8 mouse cellular contexts compared by ENCODE assay signal in the genomic region with DNA sequence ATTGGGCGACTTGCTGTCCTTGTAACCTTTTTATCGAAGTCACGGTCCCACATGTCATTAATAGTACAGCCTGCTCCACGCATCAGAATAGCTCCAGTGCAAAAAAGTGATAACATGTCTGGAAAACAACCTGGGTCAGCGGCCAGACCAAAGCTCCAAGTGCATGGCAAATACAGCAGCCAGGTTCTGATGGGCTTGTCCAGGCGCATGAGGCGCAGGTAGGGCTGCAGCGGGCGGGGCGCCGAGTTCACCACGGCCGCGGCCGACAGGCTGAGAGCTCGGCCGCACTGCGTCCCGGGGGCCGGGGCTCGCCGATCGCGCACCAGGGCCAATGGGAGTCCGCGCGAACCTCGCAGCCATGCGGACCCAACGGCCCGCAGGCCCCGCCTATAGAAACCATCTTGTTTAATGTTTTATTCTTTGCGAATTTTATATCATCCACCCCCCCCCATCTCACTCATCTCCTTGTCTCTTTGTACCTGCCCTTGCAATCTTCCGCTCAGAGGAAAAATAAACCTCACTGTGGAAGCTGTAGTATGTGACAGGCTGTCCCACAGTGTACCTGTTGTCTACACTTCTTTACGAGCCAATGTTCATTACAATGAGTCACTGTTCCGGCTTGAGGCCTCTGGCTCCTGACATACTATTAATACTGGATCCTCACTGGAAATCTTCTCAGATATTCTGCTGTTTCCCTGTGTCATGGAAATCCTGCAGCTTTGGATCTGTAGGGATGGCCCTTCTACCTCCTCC. TPM values are rescaled to one million over a fixed set of nuclear protein-coding genes. Genes with fewer than 3 reads are reported as not detected.
A peak's percentile ranks its signal among the peaks of the same experiment; 100 is the strongest.
DNase-seq lines count a peak whose midpoint lies in the region; ATAC-seq lines count a peak whose summit lies in the region.

No protein-coding gene starts in this region.

- H3K4me2 ChIP-seq in heart, embryonic 11.5 days, result peak overlapping the region; percentile 54
- peak overlapping the region; percentile 43 for H3K4me2 ChIP-seq in hindbrain, embryonic 14.5 days (replicated peaks)
- peak overlapping the region; percentile 34 for H3K4me2 ChIP-seq in midbrain, embryonic 12.5 days (replicated peaks)

- no peaks in the 10 kb centered on the region for H3K9me3 ChIP-seq in heart, embryonic 11.5 days (replicated peaks; ENCODE audit: control insufficient read depth, low read length)
- H3K9me3 ChIP-seq in hindbrain, embryonic 14.5 days (ENCODE audit: control insufficient read depth, low read length), result 0 out of 2 replicates have a peak, but pooled peaks cover 6% of the 10 kb centered on the region
- H3K9me3 ChIP-seq in midbrain, embryonic 12.5 days, result no peaks in the 10 kb centered on the region

- no peaks in the 10 kb centered on the region for H3K4me1 ChIP-seq in heart, embryonic 11.5 days (ENCODE audit: control insufficient read depth, insufficient read depth, low read length)
- no peaks in the 10 kb centered on the region for H3K4me1 ChIP-seq in hindbrain, embryonic 14.5 days (replicated peaks; ENCODE audit: control insufficient read depth, insufficient read depth, low read length)
- H3K4me1 ChIP-seq in midbrain, embryonic 12.5 days, result peaks cover 3% of the 10 kb centered on the region; the same call in 1 of the 2 replicates

- H3K4me3 ChIP-seq in heart, embryonic 11.5 days (ENCODE audit: low read depth, low read length), result no peak overlapping the region
- H3K4me3 ChIP-seq in hindbrain, embryonic 14.5 days (replicated peaks; ENCODE audit: low read length), result 0 out of 2 replicates have a peak overlapping the region, but pooled peaks have one; percentile 7
- no peak overlapping the region for H3K4me3 ChIP-seq in midbrain, embryonic 12.5 days

- peak overlapping the region; percentile 39; the same call in 1 of the 2 replicates for H3K9ac ChIP-seq in heart, embryonic 11.5 days (ENCODE audit: low read depth, low read length)
- no peak overlapping the region for H3K9ac ChIP-seq in hindbrain, embryonic 14.5 days
- H3K9ac ChIP-seq in midbrain, embryonic 12.5 days (replicated peaks), result no peak overlapping the region

- ATAC-seq in heart, embryonic 11.5 days (replicated peaks; ENCODE audit: insufficient number of reproducible peaks, low FRiP score, low TSS enrichment), result no peak
- peak; percentile 40; the same call in 1 of the 2 replicates for ATAC-seq in hindbrain, embryonic 14.5 days (ENCODE audit: low FRiP score)
- peak; percentile 52; the same call in 1 of the 2 replicates for ATAC-seq in midbrain, embryonic 12.5 days (ENCODE audit: low FRiP score, low read depth)
- no peak for ATAC-seq in activated CD4-positive, CD25-positive, alpha-beta regulatory T cell, adult 4 months
- ATAC-seq in inflammation-experienced regulatory T-cells, adult 6 months, result no peak

- 42% methylated on average over 36 of the region's 36 CpGs for WGBS in heart, embryonic 11.5 days (ENCODE audit: insufficient replicate concordance)
- 62% methylated on average over 36 of the region's 36 CpGs for WGBS in hindbrain, embryonic 14.5 days
- 35% methylated on average over 36 of the region's 36 CpGs for WGBS in midbrain, embryonic 12.5 days

- no peak overlapping the region for H3K27ac ChIP-seq in heart, embryonic 11.5 days (ENCODE audit: low read depth, low read length)
- no peak overlapping the region for H3K27ac ChIP-seq in hindbrain, embryonic 14.5 days
- no peak overlapping the region for H3K27ac ChIP-seq in midbrain, embryonic 12.5 days (replicated peaks)

- DNase-seq in heart, adult 18-20 months, result no peak
- peak; percentile 57 for DNase-seq in R1 (ENCODE audit: low read depth, low spot score)
- no peak for DNase-seq in hindbrain, embryonic 14.5 days (ENCODE audit: low spot score)
- no peak for DNase-seq in spleen, adult 12 weeks (ENCODE audit: low spot score)

- H3K27me3 ChIP-seq in heart, embryonic 11.5 days (ENCODE audit: control insufficient read depth, insufficient read depth, low read length), result no peaks in the 10 kb centered on the region
- no peaks in the 10 kb centered on the region for H3K27me3 ChIP-seq in hindbrain, embryonic 14.5 days (ENCODE audit: control insufficient read depth, insufficient read depth, low read length)
- H3K27me3 ChIP-seq in midbrain, embryonic 12.5 days, result no peaks in the 10 kb centered on the region

- H3K36me3 ChIP-seq in heart, embryonic 11.5 days (ENCODE audit: control insufficient read depth, insufficient read depth, low read length), result no peaks in the 10 kb centered on the region
- no peaks in the 10 kb centered on the region for H3K36me3 ChIP-seq in hindbrain, embryonic 14.5 days (replicated peaks; ENCODE audit: control insufficient read depth, insufficient read depth)
- H3K36me3 ChIP-seq in midbrain, embryonic 12.5 days, result no peaks in the 10 kb centered on the region

RNA-seq across cellular contexts. Expression of gene Atf7ip, which starts 19.0 kb away (rescaled TPM):
- 43.1 and 49.7 TPM in 2 replicates for polyA plus RNA-seq in heart, embryonic 11.5 days (2014; fragmentation: Nextera tagmentation; extraction: Ambion mirVana)
- 10 to 100 TPM; 59.7 to 88.7 TPM for total RNA-seq in heart, adult 18-20 months (2021)
- 42.8 and 49.7 TPM in 2 replicates for polyA plus RNA-seq in hindbrain, embryonic 14.5 days (2014; fragmentation: Nextera tagmentation; extraction: Ambion mirVana)
- 61.4 TPM in 2 replicates for polyA plus RNA-seq in midbrain, embryonic 12.5 days (2016; fragmentation: Nextera tagmentation; extraction: Ambion mirVana)
- 10 to 100 TPM; 72.8 to 79.5 TPM for polyA plus RNA-seq in activated CD4-positive, CD25-positive, alpha-beta regulatory T cell, adult 4 months (2017; shearing (Covaris generic))
- 10 to 100 TPM; 79.8 to 94.2 (median 91.2) TPM for polyA plus RNA-seq in inflammation-experienced regulatory T-cells, adult 6 months (2017; shearing (Covaris generic))

Comparison
In these comparisons a context has a peak if more than half of its experiments do, and no peak if none do; other contexts are left out.
1. ATAC-seq: peak in hindbrain, embryonic 14.5 days (single experiment) and midbrain, embryonic 12.5 days (single experiment); none in heart, embryonic 11.5 days (single experiment), activated CD4-positive, CD25-positive, alpha-beta regulatory T cell, adult 4 months (single experiment) and inflammation-experienced regulatory T-cells, adult 6 months (single experiment).
2. Peak in every context shown above with its lines, with median percentiles within 50 percentile points of each other: H3K4me2 ChIP-seq.